Mouse (Mus musculus): ENCODE measurements around the gene Prdm4. TPM values are rescaled to one million over a fixed set of nuclear protein-coding genes. Genes with fewer than 3 reads are reported as not detected.

The Prdm4 gene
- 5.4 and 6.3 TPM in 2 replicates for total RNA-seq (2015; ENCODE audit: low replicate concordance)
- 3.6 and 9.9 TPM in 2 replicates for total RNA-seq (2017; ENCODE audit: low replicate concordance)

DNA sequence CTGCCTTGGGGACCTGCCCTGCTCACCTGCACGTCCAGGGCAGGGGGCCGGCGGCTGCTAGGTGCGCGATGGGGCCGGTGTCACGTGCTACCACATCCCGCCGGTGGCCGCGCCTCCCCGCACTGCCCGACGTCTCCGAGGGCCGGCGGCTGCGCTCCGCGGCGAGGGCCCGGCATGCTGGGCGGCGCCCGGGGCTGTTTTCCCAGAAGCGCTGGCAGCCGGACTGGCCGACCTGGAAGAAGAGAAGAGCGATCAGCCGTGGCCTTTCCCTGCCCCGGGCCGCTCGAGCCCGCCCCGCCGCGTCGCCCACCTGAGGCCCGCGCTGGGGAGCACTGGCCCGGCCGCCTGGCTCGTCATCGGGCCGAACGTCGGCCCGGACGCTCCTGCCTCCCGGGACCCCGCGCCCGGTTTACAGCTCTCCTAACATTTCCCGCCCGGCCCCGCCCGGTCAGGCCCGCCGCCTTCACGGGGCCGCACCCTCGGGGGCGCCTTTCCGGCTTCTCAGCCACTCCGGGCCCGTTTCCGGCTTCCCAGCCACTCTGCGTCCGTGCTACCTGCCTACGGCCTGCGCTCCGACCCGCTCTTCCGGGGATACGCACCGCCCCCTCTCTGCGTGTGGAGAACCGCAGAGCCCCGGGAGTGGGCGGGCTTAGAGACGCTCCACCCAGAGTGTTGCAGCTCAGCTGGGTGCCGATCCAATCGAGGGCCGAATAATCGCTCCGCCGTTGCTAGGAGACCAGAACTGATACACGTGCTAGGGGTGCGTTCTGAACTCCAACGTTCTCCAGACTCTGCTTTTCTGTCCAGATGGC, at the start of gene Prdm4:
Prdm4 (minus strand) TSS at position 645 of the 812 bp plus-strand sequence.
- peak; percentile 99 for ATAC-seq (replicated peaks; ENCODE audit: low FRiP score, poor library complexity, severe bottlenecking)

- ATAC-seq (replicated peaks; ENCODE audit: low FRiP score, poor library complexity, severe bottlenecking): no peak
Observed at GRCm38 (mm10) chr10:85966476-85966875, 49.5 kb upstream of the Prdm4 start.

GRCm38 (mm10) chr10:85964316-85964715, 47.4 kb upstream of the Prdm4 start:
- ATAC-seq (replicated peaks; ENCODE audit: low FRiP score, poor library complexity, severe bottlenecking): no peak

DNA sequence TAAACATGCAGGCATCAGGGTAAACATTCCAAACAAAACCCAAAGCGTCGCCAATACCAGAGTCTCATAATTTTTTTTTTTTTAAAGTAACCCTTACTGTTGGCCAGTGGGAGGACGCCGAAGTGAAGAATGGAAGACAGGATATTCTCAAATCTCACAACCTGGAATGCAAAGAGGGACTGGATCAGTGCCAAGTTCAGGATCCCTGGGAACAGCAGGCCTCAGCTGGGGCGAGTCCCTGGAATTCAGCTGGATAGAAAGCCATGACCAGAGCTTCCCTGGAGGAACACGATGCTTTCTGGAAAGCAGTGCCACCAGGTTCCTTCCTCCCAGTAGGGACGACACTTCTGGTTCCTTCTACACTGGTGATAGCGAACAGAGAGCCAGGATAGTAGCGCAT, 46.0 kb upstream of the Prdm4 start:
- no peak for ATAC-seq (replicated peaks; ENCODE audit: low FRiP score, poor library complexity, severe bottlenecking)

GRCm38 (mm10) chr10:85957464-85957950, 40.6 kb upstream of the Prdm4 start, which contains the start of gene Rtcb:
Rtcb (minus strand) TSS chr10:85957823.
- ATAC-seq (replicated peaks; ENCODE audit: low FRiP score, poor library complexity, severe bottlenecking): peak; percentile 99

GRCm38 (mm10) chr10:85956871-85957419, 40.0 kb upstream of the Prdm4 start:
- ATAC-seq (replicated peaks; ENCODE audit: low FRiP score, poor library complexity, severe bottlenecking): 0 out of 2 replicates have a peak, but pooled peaks have one; percentile 16

DNA sequence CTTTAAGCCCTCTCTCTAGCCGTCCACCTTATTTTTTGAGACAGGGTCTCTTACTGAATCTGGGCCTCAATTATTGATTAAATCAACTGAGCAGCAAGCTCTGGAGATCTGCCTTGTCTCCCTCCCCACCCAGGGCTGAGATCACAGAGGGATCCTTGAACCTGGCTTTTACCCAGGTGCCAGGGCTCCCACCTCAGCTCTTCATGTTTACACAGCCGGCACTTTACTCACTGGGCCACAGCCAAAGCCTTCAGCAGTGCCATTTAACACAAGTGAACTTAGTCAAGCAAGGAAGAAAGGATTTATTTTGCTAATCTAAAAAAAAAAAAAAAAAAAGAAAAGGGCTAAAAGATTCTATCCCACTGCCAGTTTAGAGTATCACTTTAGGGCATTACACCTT, 37.5 kb upstream of the Prdm4 start:
- ATAC-seq (replicated peaks; ENCODE audit: low FRiP score, poor library complexity, severe bottlenecking): no peak

DNA sequence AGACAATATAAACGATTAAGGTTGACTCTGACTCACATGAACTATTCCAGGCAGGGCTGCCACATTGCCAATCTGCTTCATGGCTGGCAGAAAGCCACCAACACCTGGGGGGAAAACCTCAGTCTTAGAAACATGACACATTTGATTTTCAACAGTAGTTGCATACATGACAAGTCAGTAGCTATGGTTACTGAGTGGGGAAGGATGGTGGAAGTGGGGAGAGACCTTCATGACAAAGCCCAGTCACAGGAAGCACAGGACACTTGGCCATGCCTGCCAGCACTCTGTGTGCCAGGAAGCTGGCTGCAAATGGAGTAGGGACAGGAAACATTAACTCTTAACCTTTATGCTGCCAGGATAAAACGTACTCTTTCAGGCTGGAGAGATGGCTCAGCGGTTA, 36.5 kb upstream of the Prdm4 start:
- ATAC-seq (replicated peaks; ENCODE audit: low FRiP score, poor library complexity, severe bottlenecking): no peak

DNA sequence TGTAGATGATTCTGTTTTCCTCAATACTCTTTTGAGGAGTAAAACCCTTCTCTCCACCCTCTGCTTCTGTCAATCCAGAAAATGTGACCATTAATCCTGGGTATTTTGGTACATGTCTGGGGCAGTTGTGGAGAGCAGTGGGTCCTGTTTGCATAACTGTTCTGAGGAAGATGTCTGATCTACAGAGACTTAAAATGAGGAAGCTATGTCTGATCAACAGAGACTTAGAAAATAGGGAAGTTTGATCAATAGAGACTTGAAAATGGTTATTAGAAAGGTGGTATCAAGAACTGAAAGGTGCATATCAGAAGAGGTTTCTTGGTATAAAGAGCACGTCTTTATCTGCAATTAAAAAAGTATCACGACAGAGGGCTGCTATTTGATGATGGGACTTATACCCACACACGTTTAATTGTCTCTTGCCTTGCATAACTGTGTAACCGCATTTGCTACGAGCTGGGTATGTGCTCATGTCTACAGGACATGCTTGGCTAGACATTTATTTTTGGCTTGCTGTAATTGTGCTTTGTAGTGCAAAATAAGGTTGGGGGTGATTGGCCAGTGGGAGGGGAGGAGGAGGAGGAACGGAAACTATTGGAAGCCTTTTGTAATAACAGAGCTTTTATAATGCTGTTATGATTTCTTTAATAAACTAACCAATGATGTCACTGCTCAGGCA, 35.0 kb upstream of the Prdm4 start:
- no peak for ATAC-seq (replicated peaks; ENCODE audit: low FRiP score, poor library complexity, severe bottlenecking)

DNA sequence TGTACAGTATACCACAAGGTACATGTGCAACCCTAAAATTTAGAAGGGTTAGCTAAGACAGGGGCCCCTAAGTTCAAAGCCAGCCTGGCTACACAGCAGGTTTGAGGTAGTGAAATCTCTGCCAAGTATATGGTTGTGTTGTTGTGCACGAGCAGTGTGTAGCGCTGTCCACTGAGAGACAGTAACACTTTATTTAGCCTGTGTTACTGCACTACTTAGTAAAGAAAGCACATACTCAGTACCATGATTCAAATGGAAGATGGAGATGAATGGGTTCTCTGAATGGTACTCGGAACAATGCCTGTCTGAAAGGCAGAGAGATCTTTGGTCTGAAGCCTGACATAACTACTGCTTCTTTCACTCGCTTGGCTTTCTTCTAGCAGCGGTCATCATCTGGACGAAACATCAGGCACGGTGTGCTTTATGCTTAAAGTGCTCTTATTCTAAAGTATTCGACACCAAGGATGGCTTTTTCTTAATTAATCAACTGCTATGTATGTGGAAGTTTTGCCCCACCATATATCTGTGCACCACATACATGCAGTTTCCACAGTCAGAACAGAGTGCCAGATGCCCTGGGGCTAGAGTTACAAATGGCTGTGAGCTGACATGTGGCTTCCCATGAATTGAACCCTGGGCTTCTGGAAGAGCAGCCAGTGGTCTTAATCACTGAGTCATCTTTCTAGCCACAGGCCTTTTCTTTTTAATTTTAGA, 31.7 kb upstream of the Prdm4 start:
- no peak for ATAC-seq (replicated peaks; ENCODE audit: low FRiP score, poor library complexity, severe bottlenecking)

- ATAC-seq (replicated peaks; ENCODE audit: low FRiP score, poor library complexity, severe bottlenecking): no peak
Observed at GRCm38 (mm10) chr10:85936280-85936965, 19.5 kb upstream of the Prdm4 start.

GRCm38 (mm10) chr10:85929962-85930361, 13.0 kb upstream of the Prdm4 start:
- ATAC-seq (replicated peaks; ENCODE audit: low FRiP score, poor library complexity, severe bottlenecking): no peak

GRCm38 (mm10) chr10:85929208-85929591, 12.3 kb upstream of the Prdm4 start:
- no peak for ATAC-seq (replicated peaks; ENCODE audit: low FRiP score, poor library complexity, severe bottlenecking)

DNA sequence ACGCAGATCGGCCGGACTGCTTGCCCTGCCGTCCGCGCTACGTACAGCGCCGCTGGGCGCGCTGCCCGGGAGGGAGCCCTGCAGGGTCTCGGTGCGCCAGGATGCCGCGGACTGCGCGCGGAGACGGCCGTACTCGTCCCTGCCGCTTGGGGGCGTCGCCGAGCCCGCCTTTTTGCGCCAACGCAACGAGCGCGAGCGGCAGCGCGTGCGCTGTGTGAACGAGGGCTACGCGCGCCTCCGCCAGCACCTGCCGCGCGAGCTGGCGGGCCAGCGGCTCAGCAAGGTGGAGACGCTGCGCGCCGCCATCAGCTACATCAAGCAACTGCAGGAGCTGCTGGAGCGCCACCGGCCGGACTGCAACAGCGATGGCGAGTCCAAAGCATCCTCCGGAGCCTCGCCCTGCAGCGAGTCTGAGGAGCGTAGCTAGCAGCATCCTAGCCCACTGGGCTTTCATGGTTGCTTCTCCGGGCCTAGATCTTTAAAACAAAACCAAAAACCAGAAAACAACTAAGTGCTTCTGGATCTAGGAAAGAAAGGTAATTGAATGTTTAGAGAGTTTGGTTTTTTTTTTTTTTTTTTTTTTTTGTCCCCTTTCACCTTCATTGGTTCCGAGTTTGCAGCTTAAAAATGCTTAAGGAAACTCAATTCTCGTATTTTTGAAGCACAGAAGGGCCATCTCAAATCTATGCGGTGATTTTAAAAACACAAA, 11.7 kb upstream of the Prdm4 start:
- ATAC-seq (replicated peaks; ENCODE audit: low FRiP score, poor library complexity, severe bottlenecking): no peak

DNA sequence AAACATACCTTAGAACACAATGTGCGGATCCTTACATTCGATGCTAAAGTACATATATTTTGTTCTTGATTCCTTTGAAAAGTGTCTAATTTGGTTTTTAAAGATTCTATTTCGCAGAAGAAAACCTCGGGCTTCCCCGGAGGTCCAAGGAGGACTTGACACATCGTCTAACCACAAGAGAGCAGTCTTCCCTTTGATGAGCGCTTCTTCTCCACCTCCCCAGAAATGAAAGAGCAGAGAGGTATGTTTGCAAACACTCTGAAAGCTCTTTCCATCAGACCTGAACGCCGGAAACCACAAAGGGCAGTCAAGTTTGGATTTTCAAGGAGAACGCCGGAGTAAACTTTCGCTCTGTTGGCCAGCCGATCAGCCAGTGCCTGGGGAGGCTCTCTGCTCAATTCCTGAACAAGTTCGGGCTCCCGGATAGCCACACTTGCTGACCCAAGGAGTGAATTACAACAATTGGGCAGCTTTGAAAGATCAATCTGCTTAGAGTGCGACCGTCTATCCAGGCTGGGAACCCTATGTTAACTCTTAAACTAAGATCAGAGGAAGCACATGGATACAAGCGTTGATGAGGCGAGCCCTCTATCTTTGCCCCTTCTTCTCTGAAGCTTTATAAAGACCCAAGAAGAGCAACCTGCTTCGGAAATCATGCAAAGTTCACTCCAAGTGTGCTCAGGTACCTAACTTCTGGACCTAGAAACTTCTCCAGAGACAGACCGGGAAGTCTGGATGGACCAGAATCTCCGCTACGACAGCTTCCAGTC, 10.9 kb upstream of the Prdm4 start, which contains the start of gene Ascl4:
Ascl4 (plus strand) TSS at position 6 of the 770 bp plus-strand sequence.
- no peak for ATAC-seq (replicated peaks; ENCODE audit: low FRiP score, poor library complexity, severe bottlenecking)

GRCm38 (mm10) chr10:85879886-85880486, 37.0 kb downstream of the Prdm4 start:
- ATAC-seq (replicated peaks; ENCODE audit: low FRiP score, poor library complexity, severe bottlenecking): no peak

GRCm38 (mm10) chr10:85875812-85876211, 41.1 kb downstream of the Prdm4 start:
- no peak for ATAC-seq (replicated peaks; ENCODE audit: low FRiP score, poor library complexity, severe bottlenecking)

All from erythroblast, adult 5-6 weeks (primary cell).